Mouse (Mus musculus) kidney, postnatal 14 days (tissue): ENCODE measurements around the gene Hoxa1.
A peak's percentile ranks its signal among the peaks of the same experiment; 100 is the strongest.

ENCODE experiments used
- DNase-seq: peaks from one replicate; pipeline ENCODE4 v3.0.0; 2022; ENCODE audit warnings: mixed read lengths

Gene Hoxa1

GRCm38 (mm10) chr6:52170166-52170897, 12.2 kb upstream of the Hoxa1 start:
- no peak for DNase-seq

GRCm38 (mm10) chr6:52169499-52170165, 11.5 kb upstream of the Hoxa1 start:
- peak; percentile 20 for DNase-seq

GRCm38 (mm10) chr6:52168191-52169055, 10.3 kb upstream of the Hoxa1 start:
- DNase-seq = peak; percentile 38

- DNase-seq = no peak
Measured at GRCm38 (mm10) chr6:52167736-52168161, 9.6 kb upstream of the Hoxa1 start.

- DNase-seq = no peak
Measured at GRCm38 (mm10) chr6:52167176-52167575, 9.1 kb upstream of the Hoxa1 start.

GRCm38 (mm10) chr6:52166431-52167077, 8.4 kb upstream of the Hoxa1 start:
- no peak for DNase-seq

- DNase-seq = peak; percentile 56
Measured at GRCm38 (mm10) chr6:52165441-52166370, 7.6 kb upstream of the Hoxa1 start.

GRCm38 (mm10) chr6:52164626-52165440, 6.7 kb upstream of the Hoxa1 start, which contains the start of gene Hoxa2:
Hoxa2 (minus strand) TSS chr6:52164831.
- DNase-seq = peak; percentile 48

- DNase-seq = peak; percentile 49
Measured at GRCm38 (mm10) chr6:52164051-52164625, 6.0 kb upstream of the Hoxa1 start.

- peak; percentile 27 for DNase-seq
Measured at GRCm38 (mm10) chr6:52163366-52164031, 5.4 kb upstream of the Hoxa1 start.

- DNase-seq = no peak
Measured at GRCm38 (mm10) chr6:52162611-52163365, 4.7 kb upstream of the Hoxa1 start.

- peak; percentile 44 for DNase-seq
Measured at GRCm38 (mm10) chr6:52162093-52162380, 3.9 kb upstream of the Hoxa1 start.

- no peak for DNase-seq
Measured at GRCm38 (mm10) chr6:52161336-52162092, 3.4 kb upstream of the Hoxa1 start.

- peak; percentile 82 for DNase-seq
Measured at GRCm38 (mm10) chr6:52160511-52161335, 2.6 kb upstream of the Hoxa1 start.

- peak; percentile 53 for DNase-seq
Measured at GRCm38 (mm10) chr6:52159979-52160378, 1.9 kb upstream of the Hoxa1 start.

GRCm38 (mm10) chr6:52159164-52159761, 1.1 kb upstream of the Hoxa1 start:
- peak; percentile 61 for DNase-seq
